Mouse (Mus musculus) MEL-GATA-1-ER (cell line): ENCODE measurements around the gene Gm10945.

Source experiments
- DNase-seq: peaks from one replicate; pipeline ENCODE4 v3.0.0-alpha.2; 2012; ENCODE audit warnings: low read depth; ENCODE audit errors: extremely low read depth

The Gm10945 gene

GRCm38 (mm10) chr10:6761287-6761811 lies at the start of gene Gm10945:
Gm10945 (minus strand) TSS chr10:6761761.
- DNase-seq, result no peak

- DNase-seq, result no peak
Measured at GRCm38 (mm10) chr10:6790226-6790625, 28.7 kb upstream of the Gm10945 start.

GRCm38 (mm10) chr10:6788517-6789237 lies 27.1 kb upstream of the Gm10945 start:
- no peak for DNase-seq

DNA sequence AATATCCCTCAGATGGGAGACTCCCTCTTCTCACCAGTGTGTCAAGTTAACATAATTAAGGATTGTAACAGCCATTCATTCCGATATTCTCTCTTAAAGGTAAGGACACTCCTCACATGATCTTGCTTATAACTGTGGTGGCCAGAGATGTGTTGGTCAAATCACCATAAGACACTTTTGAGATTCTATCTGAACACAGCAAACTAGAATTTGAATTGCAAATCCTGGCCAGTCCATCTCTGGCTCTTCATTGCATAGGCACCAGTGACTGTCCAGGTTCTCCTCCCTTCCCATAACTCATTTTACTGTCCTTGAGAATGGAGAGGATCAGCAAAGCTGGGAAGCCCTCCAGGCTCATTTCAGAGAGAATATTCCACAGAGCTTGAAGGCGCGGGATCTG lies 3.4 kb downstream of the Gm10945 start, which contains the start of gene Oprm1:
Oprm1 (plus strand) TSS at position 301 of the 400 bp plus-strand sequence.
- no peak for DNase-seq

DNA sequence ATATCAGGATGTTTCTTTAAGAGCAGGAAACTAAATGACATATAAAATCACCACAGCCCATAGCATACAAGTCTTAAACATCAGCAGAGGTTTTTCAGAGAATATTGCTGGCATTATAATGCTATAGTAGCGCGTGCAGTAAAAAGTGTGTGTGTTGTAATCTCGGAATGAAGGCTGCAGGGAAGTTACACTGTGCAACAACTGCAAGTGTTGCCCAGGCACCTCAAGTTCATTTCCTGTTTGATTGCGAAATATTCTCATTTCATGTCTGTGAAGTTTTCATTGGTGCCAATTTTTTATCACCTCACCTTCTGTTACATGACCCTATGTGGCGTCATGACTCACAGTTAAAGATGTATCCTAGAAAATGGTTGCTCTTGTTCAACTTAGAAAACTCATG lies 8.2 kb downstream of the Gm10945 start:
- DNase-seq, result no peak

- peak; percentile 0 for DNase-seq
Measured at GRCm38 (mm10) chr10:6728469-6728868, 33.1 kb downstream of the Gm10945 start.

- no peak for DNase-seq
Measured at GRCm38 (mm10) chr10:6723765-6724164, 37.8 kb downstream of the Gm10945 start.

DNA sequence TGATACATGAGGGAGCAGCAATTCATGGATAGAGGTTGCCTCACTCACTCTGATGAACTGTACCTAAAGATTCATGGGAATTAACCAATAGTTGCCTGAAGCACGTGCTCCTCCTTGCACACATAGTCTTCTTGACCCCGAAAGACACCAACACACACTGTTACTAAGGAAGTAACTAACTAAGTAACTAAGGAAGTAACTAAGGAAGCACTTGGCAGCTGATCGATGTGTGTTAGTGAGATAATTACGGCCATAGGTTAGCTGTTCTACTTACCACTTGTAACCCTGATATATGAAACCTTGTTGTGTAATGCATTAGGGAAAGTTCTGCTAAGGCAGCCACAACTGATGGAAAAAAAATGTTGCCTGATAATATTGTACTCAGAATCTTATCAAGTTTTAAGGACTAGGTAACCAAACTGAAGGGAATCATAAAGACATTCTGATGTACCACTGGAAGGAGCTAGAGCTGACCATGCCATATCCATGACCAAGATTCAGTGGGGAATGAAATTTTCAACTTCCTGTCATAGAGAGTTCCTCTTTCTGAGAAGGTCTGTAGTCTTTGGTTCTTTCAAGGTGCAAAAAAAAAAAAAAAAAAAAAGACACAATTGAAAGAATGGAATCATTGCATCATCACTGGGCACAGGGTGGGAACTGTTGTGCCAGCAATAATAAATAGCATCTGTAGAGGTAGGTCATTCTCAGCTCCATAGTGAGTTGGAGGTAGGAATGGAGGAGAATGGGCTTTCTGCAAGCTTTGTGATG lies 44.2 kb downstream of the Gm10945 start:
- no peak for DNase-seq

DNA sequence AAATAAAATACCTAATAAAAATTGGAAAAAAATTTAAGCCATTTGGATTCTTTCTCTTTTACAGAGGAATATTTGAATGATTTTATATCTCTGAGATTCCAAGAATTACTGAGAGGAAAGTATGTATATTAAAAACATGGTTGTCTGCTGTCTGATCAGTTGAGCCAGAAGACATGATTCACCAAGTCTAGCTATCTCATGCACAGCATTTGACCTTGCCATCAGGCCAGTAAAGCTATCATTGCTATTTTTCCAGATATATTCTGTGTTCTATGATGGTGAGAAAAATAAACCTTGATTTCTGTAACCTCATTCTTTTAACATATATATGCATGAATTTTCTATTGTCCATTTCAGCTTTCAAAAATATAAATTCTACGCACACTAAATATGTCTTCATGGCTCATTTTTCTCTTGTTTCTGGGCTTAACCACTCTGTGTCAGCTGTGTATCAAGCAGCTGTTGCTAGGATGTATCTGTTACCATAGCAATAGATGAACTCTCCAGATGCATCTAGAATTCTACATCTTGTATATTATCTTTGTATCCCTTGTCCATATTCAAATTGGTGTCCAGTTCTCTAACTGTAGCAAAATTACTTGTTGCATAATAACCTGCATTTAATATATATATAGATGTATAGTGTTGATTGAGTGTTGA lies 56.2 kb downstream of the Gm10945 start:
- DNase-seq, result no peak

GRCm38 (mm10) chr10:6694218-6694850 lies 67.2 kb downstream of the Gm10945 start:
- no peak for DNase-seq
